Mouse (Mus musculus): ENCODE measurements around the gene Slc37a1. TPM values are rescaled to one million over a fixed set of nuclear protein-coding genes. Genes with fewer than 3 reads are reported as not detected.
A peak's percentile ranks its signal among the peaks of the same experiment; 100 is the strongest.

Gene Slc37a1
- polyA plus RNA-seq, 1 experiment from 2014 or later, result 4.3 TPM

- DNase-seq (no peak), ATAC-seq (no peak)
- H3K36me3 ChIP-seq (replicated peaks; ENCODE audit: insufficient read depth, low read length), result peaks cover 14% of the 10 kb centered on the region; the same call in 1 of the 2 replicates
- no peaks in the 10 kb centered on the region for H3K4me1 ChIP-seq (ENCODE audit: insufficient read depth)
- TF ChIP-seq CTCF (IDR thresholded peaks at IDR 0.05; ENCODE audit: low read depth), result peak; percentile 43
- TF ChIP-seq EP300 (IDR thresholded peaks at IDR 0.05; ENCODE audit: low read depth), result no peak
- WGBS (ENCODE audit: insufficient replicate concordance), result 82% methylated on average over 6 of the region's 6 CpGs
- H3K27me3 ChIP-seq (ENCODE audit: insufficient read depth, low read length), result no peaks in the 10 kb centered on the region
- H3K4me3 ChIP-seq (ENCODE audit: low read depth, low read length), result no peak overlapping the region
- peak overlapping the region; percentile 64 for H3K27ac ChIP-seq (ENCODE audit: low read depth)
- H3K9me3 ChIP-seq (ENCODE audit: low read length), result no peaks in the 10 kb centered on the region
- no peak overlapping the region for H3K9ac ChIP-seq (replicated peaks)
- H3K4me2 ChIP-seq (ENCODE audit: low read depth, low read length), result no peak overlapping the region
These were observed 44.7 kb downstream of the Slc37a1 start for GRCm38 (mm10) chr17:31331273-31331672.

DNA sequence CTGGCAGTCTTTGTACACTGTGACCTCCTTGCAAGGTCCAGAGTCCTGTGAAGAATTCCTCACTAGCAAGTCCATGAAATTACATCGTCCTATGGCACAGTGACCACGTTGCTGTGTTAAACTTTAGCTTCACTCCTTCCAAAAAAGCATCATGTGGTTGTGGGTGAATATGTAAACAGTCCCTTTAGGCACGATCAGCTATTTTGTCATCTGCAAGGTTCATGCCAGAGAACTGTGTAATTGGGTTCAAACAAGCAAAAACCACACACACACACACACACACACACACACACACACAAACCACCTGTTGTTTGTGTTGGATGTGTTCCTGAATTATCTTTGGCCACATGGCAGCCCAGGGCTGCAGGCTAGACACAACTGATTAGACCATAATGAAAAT is 45.3 kb downstream of the Slc37a1 start:
- H3K36me3 ChIP-seq (replicated peaks; ENCODE audit: insufficient read depth, low read length), result peaks cover 11% of the 10 kb centered on the region; the same call in 1 of the 2 replicates
- DNase-seq, result peak; percentile 61
- H3K27me3 ChIP-seq (ENCODE audit: insufficient read depth, low read length), result no peaks in the 10 kb centered on the region
- 54% methylated on average over 3 of the region's 3 CpGs for WGBS (ENCODE audit: insufficient replicate concordance)
- no peak for TF ChIP-seq CTCF (IDR thresholded peaks at IDR 0.05; ENCODE audit: low read depth)
- peak; percentile 62; the same call in 1 of the 2 replicates for TF ChIP-seq EP300 (IDR thresholded peaks at IDR 0.05; ENCODE audit: low read depth)
- no peak overlapping the region for H3K4me2 ChIP-seq (ENCODE audit: low read depth, low read length)
- H3K9ac ChIP-seq (replicated peaks), result no peak overlapping the region
- H3K9me3 ChIP-seq (ENCODE audit: low read length), result no peaks in the 10 kb centered on the region
- H3K27ac ChIP-seq (ENCODE audit: low read depth), result peak overlapping the region; percentile 64
- no peak overlapping the region for H3K4me3 ChIP-seq (ENCODE audit: low read depth, low read length)
- H3K4me1 ChIP-seq (ENCODE audit: insufficient read depth), result no peaks in the 10 kb centered on the region
- peak; percentile 92 for ATAC-seq

DNA sequence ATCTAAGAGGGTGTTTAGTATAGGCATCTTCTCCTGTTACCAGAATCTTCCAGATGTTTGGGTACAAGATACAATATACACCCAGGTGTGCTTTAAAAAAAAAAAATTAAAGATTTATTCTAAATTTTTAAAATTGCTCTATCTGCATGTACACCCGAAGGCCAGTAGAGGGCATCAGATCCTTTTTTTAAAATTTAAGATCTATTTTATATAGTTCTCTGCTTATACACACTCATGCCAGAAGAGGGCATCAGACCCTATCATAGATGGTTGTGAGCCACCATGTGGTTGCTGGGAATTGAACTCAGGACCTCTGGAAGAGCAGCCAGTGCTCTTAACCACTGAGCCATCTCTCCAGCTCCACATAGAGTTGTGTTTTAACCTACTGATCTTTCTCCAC is 45.7 kb downstream of the Slc37a1 start:
- TF ChIP-seq EP300 (IDR thresholded peaks at IDR 0.05; ENCODE audit: low read depth) (no peak), CTCF (IDR thresholded peaks at IDR 0.05; ENCODE audit: low read depth) (peak; percentile 44)

GRCm38 (mm10) chr17:31334509-31335260 is 48.1 kb downstream of the Slc37a1 start:
- no peak overlapping the region for H3K4me3 ChIP-seq (ENCODE audit: low read depth, low read length)
- no peaks in the 10 kb centered on the region for H3K4me1 ChIP-seq (ENCODE audit: insufficient read depth)
- no peak for ATAC-seq
- TF ChIP-seq EP300 (IDR thresholded peaks at IDR 0.05; ENCODE audit: low read depth) (no peak), CTCF (IDR thresholded peaks at IDR 0.05; ENCODE audit: low read depth) (no peak)
- peaks cover 15% of the 10 kb centered on the region for H3K36me3 ChIP-seq (replicated peaks; ENCODE audit: insufficient read depth, low read length)
- no peaks in the 10 kb centered on the region for H3K9me3 ChIP-seq (ENCODE audit: low read length)
- H3K27ac ChIP-seq (ENCODE audit: low read depth), result no peak overlapping the region
- no peaks in the 10 kb centered on the region for H3K27me3 ChIP-seq (ENCODE audit: insufficient read depth, low read length)
- H3K9ac ChIP-seq (replicated peaks), result no peak overlapping the region
- 86% methylated on average over 11 of the region's 11 CpGs for WGBS (ENCODE audit: insufficient replicate concordance)
- H3K4me2 ChIP-seq (ENCODE audit: low read depth, low read length), result no peak overlapping the region
- DNase-seq, result no peak

More for the DNA sequence above, 45.7 kb downstream of the Slc37a1 start:
- WGBS (ENCODE audit: insufficient replicate concordance), result 48% methylated on average over 1 of the region's 1 CpGs
- Histone ChIP-seq H3K4me2 (ENCODE audit: low read depth, low read length) (no peak overlapping the region), H3K4me3 (ENCODE audit: low read depth, low read length) (no peak overlapping the region), H3K4me1 (ENCODE audit: insufficient read depth) (no peaks in the 10 kb centered on the region), H3K9me3 (ENCODE audit: low read length) (no peaks in the 10 kb centered on the region), H3K36me3 (replicated peaks; ENCODE audit: insufficient read depth, low read length) (peaks cover 11% of the 10 kb centered on the region), H3K27me3 (ENCODE audit: insufficient read depth, low read length) (no peaks in the 10 kb centered on the region), H3K27ac (ENCODE audit: low read depth) (no peak overlapping the region), H3K9ac (replicated peaks) (no peak overlapping the region)
- DNase-seq (no peak), ATAC-seq (0 out of 2 replicates have a peak, but pooled peaks have one; percentile 1)

DNA sequence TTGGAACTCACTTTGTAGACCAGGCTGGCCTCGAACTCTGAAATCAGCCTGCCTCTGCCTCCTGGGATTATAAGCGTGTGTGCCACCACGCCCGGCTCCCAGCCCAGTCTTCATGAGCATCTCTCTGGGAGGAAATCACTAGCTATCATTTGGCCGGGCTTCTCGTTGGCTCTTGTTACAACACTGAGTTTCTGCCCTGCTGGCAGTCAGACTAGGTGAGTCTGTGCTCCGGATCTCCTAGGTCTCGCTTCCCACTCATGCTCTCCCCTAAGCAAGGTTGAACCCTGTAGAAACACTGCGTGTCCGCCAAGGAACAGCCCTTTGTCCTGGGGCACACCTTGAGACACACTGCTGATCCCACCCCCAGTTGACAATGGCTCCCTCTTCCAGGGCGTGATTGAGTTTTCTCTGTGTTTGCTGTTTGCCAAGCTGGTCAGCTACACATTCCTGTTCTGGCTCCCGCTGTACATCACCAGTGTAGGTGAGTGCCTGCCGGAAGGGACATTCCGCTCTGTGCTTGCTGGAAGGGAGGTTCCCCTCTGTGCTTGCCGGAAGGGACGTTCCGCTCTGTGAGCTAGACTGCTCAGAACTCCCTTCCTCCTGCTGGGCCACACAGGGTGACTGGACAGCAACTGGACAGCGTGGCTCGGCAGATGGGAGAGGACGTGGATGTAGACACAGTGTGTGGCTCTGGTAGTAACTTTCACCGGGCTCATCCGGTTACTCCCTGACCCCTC is 48.9 kb downstream of the Slc37a1 start:
- no peaks in the 10 kb centered on the region for H3K27me3 ChIP-seq (ENCODE audit: insufficient read depth, low read length)
- H3K36me3 ChIP-seq (replicated peaks; ENCODE audit: insufficient read depth, low read length), result peaks cover 21% of the 10 kb centered on the region
- H3K4me2 ChIP-seq (ENCODE audit: low read depth, low read length), result no peak overlapping the region
- no peak overlapping the region for H3K4me3 ChIP-seq (ENCODE audit: low read depth, low read length)
- no peak for TF ChIP-seq EP300 (IDR thresholded peaks at IDR 0.05; ENCODE audit: low read depth)
- TF ChIP-seq CTCF (IDR thresholded peaks at IDR 0.05; ENCODE audit: low read depth), result no peak
- no peak overlapping the region for H3K9ac ChIP-seq (replicated peaks)
- DNase-seq, result no peak
- WGBS (ENCODE audit: insufficient replicate concordance), result 81% methylated on average over 22 of the region's 22 CpGs
- H3K9me3 ChIP-seq (ENCODE audit: low read length), result no peaks in the 10 kb centered on the region
- H3K4me1 ChIP-seq (ENCODE audit: insufficient read depth), result no peaks in the 10 kb centered on the region
- H3K27ac ChIP-seq (ENCODE audit: low read depth), result no peak overlapping the region
- no peak for ATAC-seq

- H3K4me2 ChIP-seq (ENCODE audit: low read depth, low read length), result no peak overlapping the region
- TF ChIP-seq EP300 (IDR thresholded peaks at IDR 0.05; ENCODE audit: low read depth) (no peak), CTCF (IDR thresholded peaks at IDR 0.05; ENCODE audit: low read depth) (no peak)
- no peak for DNase-seq
- no peak overlapping the region for H3K9ac ChIP-seq (replicated peaks)
- no peaks in the 10 kb centered on the region for H3K27me3 ChIP-seq (ENCODE audit: insufficient read depth, low read length)
- H3K9me3 ChIP-seq (ENCODE audit: low read length), result no peaks in the 10 kb centered on the region
- 0 out of 2 replicates have a peak, but pooled peaks cover 3% of the 10 kb centered on the region for H3K4me1 ChIP-seq (ENCODE audit: insufficient read depth)
- no peak overlapping the region for H3K27ac ChIP-seq (ENCODE audit: low read depth)
- 77% methylated on average over 2 of the region's 2 CpGs for WGBS (ENCODE audit: insufficient replicate concordance)
- ATAC-seq, result no peak
- peaks cover 21% of the 10 kb centered on the region for H3K36me3 ChIP-seq (replicated peaks; ENCODE audit: insufficient read depth, low read length)
- H3K4me3 ChIP-seq (ENCODE audit: low read depth, low read length), result no peak overlapping the region
These were observed 53.2 kb downstream of the Slc37a1 start for GRCm38 (mm10) chr17:31339769-31340168.

All from liver, postnatal 0 days (tissue).